Mouse (Mus musculus): ENCODE data around the gene Tssc4.

DNA sequence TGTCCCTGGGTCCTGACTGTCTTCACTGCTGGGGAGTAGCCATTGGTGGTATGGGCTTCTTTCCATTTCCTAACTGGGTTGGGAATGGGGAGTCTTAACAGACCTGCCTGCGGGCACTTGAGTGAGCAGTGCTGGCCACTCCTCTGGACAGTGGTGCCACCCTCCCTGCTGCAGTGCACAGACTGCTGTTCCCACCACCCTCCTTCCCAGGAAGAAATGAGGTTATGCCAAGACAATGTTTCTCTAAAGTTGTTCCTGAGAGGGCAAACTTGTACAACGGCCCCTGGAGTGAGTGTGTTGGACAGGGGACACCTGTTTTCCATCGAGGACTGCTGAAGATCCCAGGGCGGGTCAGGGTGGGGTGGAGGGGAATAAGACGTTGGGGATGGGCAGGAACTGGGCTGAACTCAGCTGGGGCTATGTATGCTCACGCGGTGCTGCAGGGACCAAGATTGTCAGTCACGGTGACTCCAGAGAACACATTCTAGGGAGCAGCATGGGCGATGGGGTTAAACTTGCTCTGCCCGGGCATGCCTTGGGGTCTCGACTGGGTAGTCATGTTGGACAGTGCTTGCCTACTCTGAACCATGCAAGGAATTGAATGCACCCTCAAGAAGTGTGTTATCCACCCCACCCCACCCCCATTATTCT lies 15.0 kb upstream of the Tssc4 start:
- TF ChIP-seq CTCF (IDR thresholded peaks at IDR 0.05; ENCODE audit: low read depth): no peak; the same call in 1 of the 2 replicates
- TF ChIP-seq EP300 (IDR thresholded peaks at IDR 0.05; ENCODE audit: low read depth): no peak

Measured in heart, postnatal 0 days (tissue).